Mouse (Mus musculus) central nervous system, embryonic 14 days (tissue): ENCODE measurements around the gene Serpinb6d. TPM values are rescaled to one million over a fixed set of nuclear protein-coding genes. Genes with fewer than 3 reads are reported as not detected.

Source experiments
- polyA plus RNA-seq: library from polyadenylated mRNA; depleted of rRNA; stranded (reverse); fragments of >200 nt; gene quantifications from 2 replicates; pipeline ENCODE4 v1.2.3, GENCODE M21; 2012; rRNA removed

The Serpinb6d gene
- not detected in 2 replicates for polyA plus RNA-seq

GRCm38 (mm10) chr13:33661105-33661504, at the start of gene Serpinb6d:
TSS of gene Serpinb6d (plus strand) at chr13:33661405.

Other genes starting within 250 kb of the Serpinb6d start
- not detected in 2 replicates for gene Serpinb9g, start 176.6 kb upstream of the Serpinb6d start, polyA plus RNA-seq
- gene Serpinb6e, start 182.0 kb downstream of the Serpinb6d start, polyA plus RNA-seq, result 0.06 TPM in 1 of 2 replicates, not detected in the other
- 0.16 and 0.21 TPM in 2 replicates for gene Serpinb6c, start 244.3 kb downstream of the Serpinb6d start, polyA plus RNA-seq